Mouse (Mus musculus): ENCODE measurements around the gene Mrps24.

DNA sequence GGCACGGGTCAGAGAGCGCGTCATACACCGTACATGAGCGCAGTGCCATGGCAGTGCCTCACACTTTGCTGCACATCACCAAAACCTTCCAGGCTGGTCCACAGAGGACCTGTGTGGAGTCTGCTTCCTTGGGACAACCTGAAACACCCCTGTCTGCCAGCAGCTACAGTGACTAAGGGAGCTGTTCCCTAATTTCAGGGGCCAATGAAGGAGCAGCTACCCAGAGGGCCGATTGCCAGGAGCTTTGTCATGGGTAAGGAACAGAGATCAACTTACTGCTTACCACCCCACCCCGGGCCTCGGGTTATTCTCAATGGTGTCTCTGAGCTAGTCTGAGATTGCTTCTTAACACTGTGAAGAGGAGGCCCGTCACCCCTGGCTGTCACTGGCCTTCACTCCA, 301 bp downstream of the Mrps24 start:
- TF ChIP-seq POLR2A (IDR thresholded peaks at IDR 0.05; ENCODE audit: borderline replicate concordance, low read depth, low read length), result no peak
- TF ChIP-seq CTCF (IDR thresholded peaks at IDR 0.05; ENCODE audit: low read depth, low read length), result no peak
